Mouse (Mus musculus) midbrain, embryonic 16.5 days (tissue): ENCODE measurements at regions not wholly inside any gene's neighbourhood (a gene's known extent, or its start where the extent isn't known, plus 50 kb on each side); places are given as distances from the start of the nearest gene placed in this dataset.

Experiments used
- ATAC-seq: fragments of 200-750 bp; cut with Nextera tagmentation; 2 replicates; pipeline ENCODE4 v1.8.0; 2017; ENCODE audit warnings: moderate TSS enrichment
- H3K27ac ChIP-seq: fragments of 300-500 bp; sonication (generic); 2 replicates; pipeline ENCODE4 v1.5.1; 2014; ENCODE audit warnings: mild to moderate bottlenecking, low read length, mixed read lengths
- H3K27me3 ChIP-seq: fragments of 300-500 bp; sonication (generic); 2 replicates; pipeline ENCODE4 v1.6.1; 2014; ENCODE audit warnings: low read depth, low read length, mixed read lengths; ENCODE audit not compliant: control insufficient read depth, insufficient read depth
- H3K36me3 ChIP-seq: fragments of 300-500 bp; sonication (generic); 2 replicates; pipeline ENCODE4 v1.6.1; 2014; ENCODE audit warnings: mild to moderate bottlenecking, low read length, moderate library complexity, mixed read lengths; ENCODE audit not compliant: control insufficient read depth, insufficient read depth
- H3K4me1 ChIP-seq: fragments of 300-500 bp; sonication (generic); 2 replicates; pipeline ENCODE4 v1.6.1; 2014; ENCODE audit warnings: mild to moderate bottlenecking, low read length, mixed read lengths; ENCODE audit not compliant: control insufficient read depth, insufficient read depth
- H3K4me2 ChIP-seq: fragments of 300-500 bp; sonication (generic); 2 replicates; pipeline ENCODE4 v1.6.1; 2014; ENCODE audit warnings: mild to moderate bottlenecking, low read length, mixed read lengths
- H3K4me3 ChIP-seq: fragments of 300-500 bp; sonication (generic); 2 replicates; pipeline ENCODE4 v1.5.1; 2014; ENCODE audit warnings: low read depth, mild to moderate bottlenecking, low read length, moderate library complexity, mixed read lengths
- H3K9ac ChIP-seq: fragments of 300-500 bp; sonication (generic); 2 replicates; pipeline ENCODE4 v1.6.1; 2014; ENCODE audit warnings: low read depth, low read length, mixed read lengths
- H3K9me3 ChIP-seq: fragments of 300-500 bp; sonication (generic); replicated peaks from 2 replicates; pipeline ENCODE4 v1.6.1; 2014; ENCODE audit warnings: mild to moderate bottlenecking, low read length, mixed read lengths; ENCODE audit not compliant: control insufficient read depth, poor library complexity, severe bottlenecking
- WGBS: fragments of 180-500 bp; shearing (Covaris S2); extraction: QIAGEN DNeasy Blood & Tissue Kit; methylation state at CpG from one replicate; pipeline ENCODE4 v1.1.7; 2014; 5-methylcytosine and 5-hydroxymethylcytosine counted together

- Histone ChIP-seq H3K27me3 (no peaks in the 10 kb centered on the region), H3K4me1 (peaks cover 9% of the 10 kb centered on the region), H3K4me2 (peak overlapping the region; percentile 19), H3K27ac (peak overlapping the region; percentile 48), H3K9me3 (no peaks in the 10 kb centered on the region), H3K9ac (no peak overlapping the region), H3K36me3 (no peaks in the 10 kb centered on the region), H3K4me3 (no peak overlapping the region; the same call in 1 of the 2 replicates)
- peak; percentile 65 for ATAC-seq
- 51% methylated on average over 10 of the region's 10 CpGs for WGBS
Measured at GRCm38 (mm10) chr4:153321085-153321484, 161.5 kb downstream of the Ajap1 start.

DNA sequence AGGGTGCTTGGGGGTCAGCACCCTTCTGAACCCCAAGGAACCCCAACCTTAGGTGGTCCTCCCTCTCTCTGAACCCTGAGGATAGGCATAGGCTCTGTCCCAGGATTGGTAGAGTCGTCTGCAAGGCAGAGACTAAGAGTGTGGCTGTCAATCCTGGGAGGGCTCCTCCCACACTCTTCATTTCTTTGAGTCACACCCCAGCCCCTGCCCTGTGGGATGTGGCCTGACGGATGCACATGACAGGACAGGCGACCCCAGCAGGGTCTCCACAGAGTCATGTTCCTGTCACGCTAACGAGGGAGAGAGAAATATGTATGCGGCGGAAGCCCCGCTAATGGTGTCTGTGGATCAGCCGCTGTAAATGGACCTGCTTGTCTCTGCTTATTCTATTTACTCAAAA is 162.0 kb downstream of the Ajap1 start:
- WGBS, result 43% methylated on average over 9 of the region's 9 CpGs
- no peak overlapping the region; the same call in 1 of the 2 replicates for H3K4me3 ChIP-seq
- peak overlapping the region; percentile 48 for H3K27ac ChIP-seq
- peak; percentile 73 for ATAC-seq
- no peaks in the 10 kb centered on the region for H3K27me3 ChIP-seq
- H3K36me3 ChIP-seq, result no peaks in the 10 kb centered on the region
- peaks cover 9% of the 10 kb centered on the region for H3K4me1 ChIP-seq
- no peak overlapping the region for H3K9ac ChIP-seq
- no peaks in the 10 kb centered on the region for H3K9me3 ChIP-seq
- peak overlapping the region; percentile 19 for H3K4me2 ChIP-seq

DNA sequence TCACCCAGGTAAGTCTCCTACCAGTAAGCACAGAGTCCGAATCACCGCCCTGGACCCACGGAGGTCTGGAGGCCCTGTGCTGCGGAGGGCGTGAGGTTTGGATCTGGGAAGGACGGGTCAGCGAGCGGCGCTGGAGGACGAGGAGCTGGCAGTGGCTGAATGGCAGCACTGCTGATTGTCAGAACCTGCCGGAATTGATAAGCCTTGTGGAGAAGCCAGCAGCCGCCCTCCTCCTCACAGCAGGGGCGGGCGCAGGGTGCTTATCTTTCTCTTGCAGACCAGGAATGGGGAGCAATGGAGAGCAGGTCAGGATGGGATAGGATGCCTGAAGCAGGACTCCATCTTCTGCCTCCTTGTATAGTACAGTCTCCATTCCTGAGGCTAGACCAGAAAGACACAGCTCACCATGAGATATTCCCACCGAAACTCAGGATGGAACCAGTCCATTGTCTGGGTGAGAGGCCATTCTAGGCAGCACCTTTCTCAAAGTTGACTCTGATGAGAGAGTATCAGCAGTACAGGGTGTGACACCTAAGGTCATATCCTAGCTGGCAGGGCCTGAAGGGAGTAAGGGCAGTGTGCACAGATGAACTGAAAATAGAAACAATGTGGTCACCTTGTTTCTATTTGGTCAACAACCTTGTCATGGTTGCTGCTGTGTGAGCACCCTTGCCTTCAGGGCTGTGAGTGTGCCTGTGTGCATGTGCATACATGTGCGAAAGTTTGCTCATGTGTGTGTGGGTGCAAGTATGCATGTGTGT is 165.5 kb downstream of the Ajap1 start:
- Histone ChIP-seq H3K36me3 (no peaks in the 10 kb centered on the region), H3K4me2 (no peak overlapping the region), H3K4me1 (peaks cover 9% of the 10 kb centered on the region), H3K27me3 (no peaks in the 10 kb centered on the region), H3K9me3 (no peaks in the 10 kb centered on the region), H3K27ac (no peak overlapping the region), H3K9ac (no peak overlapping the region), H3K4me3 (no peak overlapping the region)
- ATAC-seq, result no peak
- WGBS, result 71% methylated on average over 16 of the region's 16 CpGs

DNA sequence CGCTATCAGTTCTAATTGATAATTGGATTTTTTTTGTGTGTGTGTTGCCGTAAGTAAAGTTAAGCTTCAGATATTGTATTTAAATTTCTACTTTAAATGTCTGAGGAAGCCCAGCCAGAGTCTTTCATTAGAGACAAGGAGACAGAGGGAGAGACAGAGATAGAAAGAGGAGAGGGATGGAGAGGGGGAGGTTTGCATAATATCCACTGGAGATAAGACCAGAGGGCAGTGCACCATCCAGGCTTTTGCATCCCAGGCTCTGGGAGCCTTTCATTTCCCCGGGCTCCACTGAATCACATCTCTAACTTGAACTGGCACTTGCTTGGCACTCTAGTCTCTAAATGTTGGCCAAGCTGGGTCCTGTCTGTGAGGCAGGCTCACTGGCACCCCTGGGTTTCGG is 166.1 kb downstream of the Ajap1 start:
- 75% methylated on average over 4 of the region's 4 CpGs for WGBS
- H3K27ac ChIP-seq, result no peak overlapping the region
- no peak overlapping the region for H3K4me2 ChIP-seq
- ATAC-seq, result no peak
- peaks cover 6% of the 10 kb centered on the region for H3K4me1 ChIP-seq
- no peaks in the 10 kb centered on the region for H3K27me3 ChIP-seq
- H3K36me3 ChIP-seq, result no peaks in the 10 kb centered on the region
- no peak overlapping the region for H3K9ac ChIP-seq
- no peaks in the 10 kb centered on the region for H3K9me3 ChIP-seq
- H3K4me3 ChIP-seq, result no peak overlapping the region

DNA sequence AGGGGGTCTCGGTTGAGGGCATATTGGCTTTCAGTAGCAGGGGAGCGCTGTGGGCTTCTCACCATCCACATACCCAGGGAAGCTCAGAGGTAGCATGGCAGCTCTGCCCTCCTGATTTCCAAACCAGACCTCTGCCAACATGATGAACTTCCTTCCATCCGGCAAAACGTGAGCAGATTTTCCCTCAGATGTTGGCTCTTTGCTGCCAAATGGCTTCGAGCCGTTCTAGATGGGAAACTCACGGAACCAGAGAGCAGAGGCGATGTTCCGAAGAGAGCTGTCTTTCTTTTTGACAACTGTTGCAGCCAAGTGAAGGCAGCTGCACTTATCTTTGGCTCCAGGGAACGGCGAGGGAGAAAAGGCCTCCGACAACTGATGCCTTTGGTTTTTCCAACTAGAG is 168.7 kb downstream of the Ajap1 start:
- Histone ChIP-seq H3K9me3 (no peaks in the 10 kb centered on the region), H3K9ac (no peak overlapping the region), H3K36me3 (no peaks in the 10 kb centered on the region), H3K4me2 (no peak overlapping the region), H3K27me3 (no peaks in the 10 kb centered on the region), H3K27ac (no peak overlapping the region), H3K4me1 (0 out of 2 replicates have a peak, but pooled peaks cover 5% of the 10 kb centered on the region), H3K4me3 (no peak overlapping the region)
- 88% methylated on average over 12 of the region's 12 CpGs for WGBS
- no peak for ATAC-seq

GRCm38 (mm10) chr4:153311574-153311973 is 171.0 kb downstream of the Ajap1 start:
- H3K27me3 ChIP-seq, result no peaks in the 10 kb centered on the region
- no peak overlapping the region for H3K9ac ChIP-seq
- no peak overlapping the region for H3K4me3 ChIP-seq
- H3K27ac ChIP-seq, result no peak overlapping the region
- H3K36me3 ChIP-seq, result no peaks in the 10 kb centered on the region
- 67% methylated on average over 5 of the region's 5 CpGs for WGBS
- ATAC-seq, result no peak
- H3K4me1 ChIP-seq, result 0 out of 2 replicates have a peak, but pooled peaks cover 4% of the 10 kb centered on the region
- no peak overlapping the region for H3K4me2 ChIP-seq
- H3K9me3 ChIP-seq, result no peaks in the 10 kb centered on the region

- Histone ChIP-seq H3K27me3 (no peaks in the 10 kb centered on the region), H3K4me1 (0 out of 2 replicates have a peak, but pooled peaks cover 2% of the 10 kb centered on the region), H3K27ac (no peak overlapping the region), H3K36me3 (no peaks in the 10 kb centered on the region), H3K9ac (no peak overlapping the region), H3K4me2 (no peak overlapping the region), H3K9me3 (no peaks in the 10 kb centered on the region), H3K4me3 (no peak overlapping the region)
- WGBS, result 42% methylated on average over 2 of the region's 2 CpGs
- ATAC-seq, result no peak
Measured at GRCm38 (mm10) chr4:153310641-153311040, 172.0 kb downstream of the Ajap1 start.

DNA sequence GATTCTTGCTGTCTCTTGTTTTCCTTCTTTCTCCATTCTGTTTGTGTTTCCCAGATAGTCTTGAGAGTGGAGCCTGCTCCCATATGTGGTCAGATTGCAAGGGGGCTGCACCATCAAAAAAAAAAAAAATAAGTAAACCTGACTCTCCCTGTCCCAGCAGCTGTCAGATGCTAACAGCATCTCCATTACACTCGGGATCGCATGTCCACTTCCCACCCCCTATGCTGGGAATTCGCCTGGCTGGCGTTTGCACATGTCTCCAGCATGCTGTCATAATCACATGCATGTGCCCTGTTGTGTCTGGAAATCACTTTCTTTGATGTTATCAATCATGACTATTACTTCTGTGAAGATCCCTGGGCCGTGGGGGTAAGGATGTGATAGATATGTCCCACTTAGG is 179.1 kb downstream of the Ajap1 start:
- 59% methylated on average over 5 of the region's 5 CpGs for WGBS
- H3K36me3 ChIP-seq, result no peaks in the 10 kb centered on the region
- no peak overlapping the region for H3K4me3 ChIP-seq
- no peak overlapping the region for H3K9ac ChIP-seq
- no peaks in the 10 kb centered on the region for H3K4me1 ChIP-seq
- no peak for ATAC-seq
- H3K4me2 ChIP-seq, result no peak overlapping the region
- no peaks in the 10 kb centered on the region for H3K9me3 ChIP-seq
- no peaks in the 10 kb centered on the region for H3K27me3 ChIP-seq
- H3K27ac ChIP-seq, result no peak overlapping the region

DNA sequence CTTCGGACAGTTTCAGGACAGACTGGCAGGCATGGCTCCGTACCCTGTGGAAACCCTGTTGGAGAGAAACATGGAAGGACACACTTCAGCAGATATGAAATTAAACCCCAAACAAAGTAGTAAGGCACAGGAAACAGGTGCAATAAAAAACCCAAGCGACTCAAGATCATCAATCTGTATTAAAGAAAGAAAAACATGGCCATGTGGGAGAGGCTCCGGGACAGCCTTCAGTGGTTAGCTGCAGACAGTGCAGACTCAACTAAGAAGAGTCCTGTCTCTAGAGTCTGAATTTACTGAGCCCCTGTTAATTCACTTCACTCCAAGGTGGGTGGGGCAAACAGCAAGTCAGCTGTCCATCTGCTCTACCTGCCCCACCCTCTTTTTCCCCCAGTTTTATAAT is 179.8 kb downstream of the Ajap1 start:
- 89% methylated on average over 4 of the region's 4 CpGs for WGBS
- no peak overlapping the region for H3K4me2 ChIP-seq
- H3K4me1 ChIP-seq, result no peaks in the 10 kb centered on the region
- no peak for ATAC-seq
- no peaks in the 10 kb centered on the region for H3K27me3 ChIP-seq
- H3K4me3 ChIP-seq, result no peak overlapping the region
- no peaks in the 10 kb centered on the region for H3K36me3 ChIP-seq
- H3K27ac ChIP-seq, result no peak overlapping the region
- H3K9me3 ChIP-seq, result no peaks in the 10 kb centered on the region
- no peak overlapping the region for H3K9ac ChIP-seq
